Mouse (Mus musculus) forebrain, embryonic 11.5 days (tissue): ENCODE measurements around the gene Fam49a. TPM values are rescaled to one million over a fixed set of nuclear protein-coding genes. Genes with fewer than 3 reads are reported as not detected.

Experiments used
- ATAC-seq: fragments of 200-750 bp; cut with Nextera tagmentation; replicated peaks from 2 replicates; pipeline ENCODE4 v1.8.0; 2017; ENCODE audit warnings: moderate TSS enrichment; ENCODE audit not compliant: low FRiP score
- DNase-seq: peaks from one replicate; pipeline ENCODE4 v3.0.0-alpha.2; 2017; ENCODE audit warnings: low spot score
- H3K27ac ChIP-seq: fragments of 300-500 bp; sonication (generic); 2 replicates; pipeline ENCODE4 v1.5.1; 2014; ENCODE audit warnings: low read depth, low read length
- H3K27me3 ChIP-seq: fragments of 300-500 bp; sonication (generic); 2 replicates; pipeline ENCODE4 v1.6.1; 2014; ENCODE audit warnings: mild to moderate bottlenecking, low read length, mixed read lengths; ENCODE audit not compliant: control insufficient read depth, insufficient read depth
- H3K36me3 ChIP-seq: fragments of 300-500 bp; sonication (generic); 2 replicates; pipeline ENCODE4 v1.6.1; 2014; ENCODE audit warnings: mild to moderate bottlenecking, low read length, moderate library complexity, mixed read lengths; ENCODE audit not compliant: control insufficient read depth, insufficient read depth
- H3K4me1 ChIP-seq: fragments of 300-500 bp; sonication (generic); replicated peaks from 2 replicates; pipeline ENCODE4 v1.6.1; 2014; ENCODE audit warnings: low read length, mixed read lengths; ENCODE audit not compliant: control insufficient read depth, insufficient read depth
- H3K4me2 ChIP-seq: fragments of 300-500 bp; sonication (generic); 2 replicates; pipeline ENCODE4 v1.6.1; 2014; ENCODE audit warnings: low read depth, mild to moderate bottlenecking, low read length, moderate library complexity, mixed read lengths; ENCODE audit not compliant: severe bottlenecking
- H3K4me3 ChIP-seq: fragments of 300-500 bp; sonication (generic); 2 replicates; pipeline ENCODE4 v1.5.1; 2014; ENCODE audit warnings: low read depth, low read length
- H3K9ac ChIP-seq: fragments of 300-500 bp; sonication (generic); 2 replicates; pipeline ENCODE4 v1.6.1; 2014; ENCODE audit warnings: low read length
- H3K9me3 ChIP-seq: fragments of 300-500 bp; sonication (generic); 2 replicates; pipeline ENCODE4 v1.6.1; 2016; ENCODE audit warnings: low read length, mixed read lengths; ENCODE audit not compliant: control insufficient read depth
- WGBS: fragments of 180-500 bp; shearing (Covaris S2); extraction: QIAGEN DNeasy Blood & Tissue Kit; methylation state at CpG from one replicate; pipeline ENCODE4 v1.1.7; 2014; 5-methylcytosine and 5-hydroxymethylcytosine counted together
- polyA plus RNA-seq: library from polyadenylated mRNA; unstranded; fragments of >200 nt; fragmentation: Nextera tagmentation; extraction: Ambion mirVana; gene quantifications from 2 replicates; pipeline ENCODE4 v1.2.1, GENCODE M21; 2014

Gene Fam49a
- polyA plus RNA-seq, 1 experiment from 2014 or later = 10.7 TPM

DNA sequence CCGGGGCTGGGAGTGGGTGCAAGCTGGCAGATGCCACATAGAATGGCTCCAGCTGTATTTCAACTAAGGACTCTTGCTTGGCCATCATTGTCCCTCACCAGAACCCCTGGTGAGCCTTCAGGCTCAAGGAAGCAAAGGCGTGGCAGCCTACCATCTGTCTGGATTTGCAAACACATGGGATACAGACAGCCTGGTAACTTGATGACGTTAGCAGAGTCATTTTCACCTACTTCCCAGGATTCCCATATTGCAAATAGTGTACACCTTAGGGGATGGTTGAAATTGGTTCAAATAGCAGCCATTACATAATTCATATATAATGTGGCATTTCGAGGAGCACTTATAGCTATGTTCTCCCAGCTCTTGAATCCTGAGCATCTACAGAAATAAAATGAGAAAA lies 52.0 kb downstream of the Fam49a start:
- ATAC-seq (0 out of 2 replicates have a peak, but pooled peaks have one; percentile 3), DNase-seq (no peak)
- Histone ChIP-seq H3K9me3 (no peaks in the 10 kb centered on the region), H3K27me3 (no peaks in the 10 kb centered on the region), H3K9ac (no peak overlapping the region), H3K4me2 (no peak overlapping the region), H3K36me3 (no peaks in the 10 kb centered on the region), H3K27ac (no peak overlapping the region), H3K4me1 (peaks cover 6% of the 10 kb centered on the region; the same call in 1 of the 2 replicates), H3K4me3 (no peak overlapping the region)
- WGBS = 77% methylated on average over 4 of the region's 4 CpGs

DNA sequence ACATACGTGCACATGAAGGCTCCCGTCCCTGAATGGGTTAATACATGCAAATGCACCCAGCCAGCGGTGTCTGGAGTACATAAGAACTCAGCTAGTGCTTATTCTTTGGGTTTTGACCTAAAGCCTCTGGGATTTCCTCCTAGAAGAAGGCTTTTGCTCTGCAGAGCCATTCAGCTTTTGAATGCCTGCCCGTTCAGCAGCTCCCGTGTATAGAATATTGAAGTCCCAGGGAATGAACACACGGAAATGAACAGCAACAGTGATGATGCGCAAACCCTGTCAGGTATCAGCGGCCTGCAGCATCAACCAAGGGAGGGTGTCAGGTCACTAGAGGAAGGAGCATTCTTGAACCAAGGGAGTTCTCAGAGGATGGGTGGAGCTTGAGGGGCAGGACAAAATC lies 52.4 kb downstream of the Fam49a start:
- DNase-seq (no peak), ATAC-seq (0 out of 2 replicates have a peak, but pooled peaks have one; percentile 22)
- no peak overlapping the region for H3K4me2 ChIP-seq
- H3K4me1 ChIP-seq = peaks cover 6% of the 10 kb centered on the region; the same call in 1 of the 2 replicates
- H3K27ac ChIP-seq = no peak overlapping the region
- H3K36me3 ChIP-seq = no peaks in the 10 kb centered on the region
- no peak overlapping the region for H3K4me3 ChIP-seq
- H3K9ac ChIP-seq = no peak overlapping the region
- H3K27me3 ChIP-seq = no peaks in the 10 kb centered on the region
- no peaks in the 10 kb centered on the region for H3K9me3 ChIP-seq
- 44% methylated on average over 8 of the region's 8 CpGs for WGBS

DNA sequence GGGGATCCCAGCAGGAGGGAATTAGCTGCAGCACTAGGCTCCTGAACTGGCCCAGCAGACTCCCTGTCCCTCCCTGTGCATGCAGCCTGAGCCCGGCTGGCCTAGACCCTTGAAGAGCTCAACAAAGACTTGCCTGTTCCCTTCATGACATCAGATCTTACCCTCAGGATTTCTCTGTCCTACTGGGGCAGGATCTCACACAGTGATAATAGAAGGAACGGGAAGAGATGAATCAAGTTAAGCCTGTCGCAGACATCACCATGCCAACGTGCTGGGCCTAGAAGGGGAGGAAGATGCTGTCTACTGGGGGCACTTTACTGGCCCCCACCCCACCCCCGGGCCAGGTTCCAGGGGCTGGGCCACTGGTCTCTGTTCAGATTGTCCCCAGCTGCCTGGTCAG lies 53.1 kb downstream of the Fam49a start:
- DNase-seq (peak; percentile 60), ATAC-seq (peak; percentile 71)
- H3K9ac ChIP-seq = no peak overlapping the region
- no peak overlapping the region for H3K4me3 ChIP-seq
- H3K9me3 ChIP-seq = no peaks in the 10 kb centered on the region
- no peaks in the 10 kb centered on the region for H3K36me3 ChIP-seq
- H3K4me2 ChIP-seq = no peak overlapping the region
- H3K27me3 ChIP-seq = no peaks in the 10 kb centered on the region
- WGBS = 9% methylated on average over 5 of the region's 5 CpGs
- peaks cover 6% of the 10 kb centered on the region; the same call in 1 of the 2 replicates for H3K4me1 ChIP-seq
- no peak overlapping the region for H3K27ac ChIP-seq

DNA sequence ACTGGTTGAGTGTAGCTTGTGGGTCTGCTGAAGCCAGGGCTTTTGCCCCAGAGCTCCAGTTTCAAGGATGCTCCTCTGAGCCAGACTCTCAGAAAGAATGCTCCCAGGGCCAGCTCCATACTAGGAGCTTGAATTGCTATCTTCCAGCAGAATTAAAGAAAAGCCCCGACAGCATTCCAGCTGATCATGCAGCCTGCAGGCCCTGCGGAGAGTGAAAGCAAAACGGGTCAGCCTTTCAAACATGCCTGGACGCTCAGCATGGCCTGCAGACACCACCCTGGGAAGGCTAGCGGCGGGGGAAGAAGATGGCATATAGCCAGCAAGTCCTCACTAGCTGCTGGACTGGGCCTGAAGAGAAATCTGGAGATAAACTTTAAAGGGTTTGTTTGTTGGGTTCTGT lies 55.0 kb downstream of the Fam49a start:
- 61% methylated on average over 6 of the region's 6 CpGs for WGBS
- H3K9ac ChIP-seq = no peak overlapping the region

DNA sequence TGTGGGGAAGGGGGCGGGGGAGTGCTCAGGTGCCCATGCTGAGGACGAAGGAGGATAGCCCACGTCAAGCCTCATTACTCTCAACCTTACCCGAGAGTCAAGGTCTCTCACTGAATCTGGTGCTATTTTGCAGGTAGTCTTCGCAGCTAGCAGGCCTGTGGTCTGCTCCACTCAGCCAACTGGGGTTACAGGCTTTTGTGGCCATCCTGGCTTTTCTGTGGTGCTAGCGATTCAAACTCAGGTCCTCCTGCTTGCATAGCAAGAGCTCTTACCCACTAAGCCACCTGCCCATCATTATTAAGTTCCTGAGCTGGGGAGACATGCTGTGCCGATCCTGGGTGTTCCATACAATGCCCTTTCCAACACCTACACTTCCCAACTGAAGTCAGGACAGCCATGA lies 55.7 kb downstream of the Fam49a start:
- no peak overlapping the region for H3K27ac ChIP-seq
- H3K36me3 ChIP-seq = no peaks in the 10 kb centered on the region
- H3K4me2 ChIP-seq = no peak overlapping the region
- H3K9me3 ChIP-seq = no peaks in the 10 kb centered on the region
- H3K4me1 ChIP-seq = peaks cover 6% of the 10 kb centered on the region; the same call in 1 of the 2 replicates
- DNase-seq = peak; percentile 46
- WGBS = 72% methylated on average over 7 of the region's 7 CpGs
- no peak for ATAC-seq
- no peaks in the 10 kb centered on the region for H3K27me3 ChIP-seq
- no peak overlapping the region for H3K9ac ChIP-seq
- H3K4me3 ChIP-seq = no peak overlapping the region

More for the DNA sequence above, 55.0 kb downstream of the Fam49a start:
- H3K4me3 ChIP-seq = no peak overlapping the region
- H3K36me3 ChIP-seq = no peaks in the 10 kb centered on the region
- peaks cover 6% of the 10 kb centered on the region; the same call in 1 of the 2 replicates for H3K4me1 ChIP-seq
- ATAC-seq (no peak), DNase-seq (no peak)
- H3K9me3 ChIP-seq = no peaks in the 10 kb centered on the region
- H3K4me2 ChIP-seq = no peak overlapping the region
- no peaks in the 10 kb centered on the region for H3K27me3 ChIP-seq
- H3K27ac ChIP-seq = no peak overlapping the region

DNA sequence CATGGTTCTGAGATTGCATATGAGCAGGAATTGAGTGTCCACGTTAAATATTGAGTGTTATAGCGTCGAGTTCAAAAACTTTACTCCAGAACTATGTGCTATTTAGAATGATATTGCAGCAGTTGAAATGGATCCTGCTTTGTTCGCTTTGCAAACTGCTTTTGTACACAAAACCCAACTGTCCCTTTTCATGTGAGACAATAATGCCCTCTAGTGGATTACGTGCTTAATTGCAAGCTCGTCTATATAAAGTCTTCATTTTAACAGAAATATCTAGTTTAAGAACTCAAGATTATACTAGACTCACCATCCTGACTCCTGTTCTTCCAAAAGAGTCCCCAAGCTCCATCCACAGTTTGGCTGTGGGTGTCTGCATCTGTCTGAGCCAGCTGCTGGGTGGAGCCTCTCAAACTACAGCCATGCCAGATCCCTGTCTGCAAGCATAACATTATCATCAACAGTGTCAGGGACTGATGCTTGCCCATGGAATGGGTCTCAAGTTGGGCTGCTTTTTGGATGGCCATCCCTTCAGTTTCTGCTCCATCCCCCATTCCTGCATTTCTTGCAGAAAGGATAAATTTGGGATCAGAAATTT lies 56.3 kb downstream of the Fam49a start:
- Histone ChIP-seq H3K27ac (no peak overlapping the region), H3K36me3 (no peaks in the 10 kb centered on the region), H3K4me1 (peaks cover 6% of the 10 kb centered on the region; the same call in 1 of the 2 replicates), H3K27me3 (no peaks in the 10 kb centered on the region), H3K9ac (no peak overlapping the region), H3K4me2 (no peak overlapping the region), H3K9me3 (no peaks in the 10 kb centered on the region), H3K4me3 (no peak overlapping the region)
- 7% methylated on average over 6 of the region's 6 CpGs for WGBS
- ATAC-seq = 0 out of 2 replicates have a peak, but pooled peaks have one; percentile 19
- DNase-seq = peak; percentile 39

DNA sequence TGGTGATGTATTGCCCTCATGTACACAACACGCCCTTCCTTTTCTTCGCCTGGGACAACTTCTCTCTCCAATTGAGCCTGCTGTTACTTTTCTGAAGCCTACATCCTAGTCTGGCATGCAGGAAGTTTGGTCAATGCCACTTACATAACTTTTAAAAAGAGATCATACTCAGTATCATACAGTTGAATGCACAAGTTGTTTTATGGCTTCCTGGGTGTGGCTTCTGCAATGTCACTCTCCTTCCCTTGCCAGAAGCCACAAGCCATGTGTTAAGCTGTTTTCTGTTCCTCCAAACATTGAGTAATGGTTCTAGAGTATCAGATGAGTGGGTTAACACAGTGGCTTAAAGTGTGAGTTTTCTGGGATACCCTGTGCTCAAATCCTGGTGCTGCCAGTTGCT lies 58.8 kb downstream of the Fam49a start:
- H3K4me2 ChIP-seq = no peak overlapping the region
- H3K9ac ChIP-seq = no peak overlapping the region
- no peak for DNase-seq
- no peak for ATAC-seq
- H3K4me1 ChIP-seq = no peaks in the 10 kb centered on the region
- no peak overlapping the region for H3K4me3 ChIP-seq
- no peak overlapping the region for H3K27ac ChIP-seq
- no peaks in the 10 kb centered on the region for H3K27me3 ChIP-seq
- WGBS = 90% methylated on average over 2 of the region's 2 CpGs
- H3K36me3 ChIP-seq = no peaks in the 10 kb centered on the region
- no peaks in the 10 kb centered on the region for H3K9me3 ChIP-seq

DNA sequence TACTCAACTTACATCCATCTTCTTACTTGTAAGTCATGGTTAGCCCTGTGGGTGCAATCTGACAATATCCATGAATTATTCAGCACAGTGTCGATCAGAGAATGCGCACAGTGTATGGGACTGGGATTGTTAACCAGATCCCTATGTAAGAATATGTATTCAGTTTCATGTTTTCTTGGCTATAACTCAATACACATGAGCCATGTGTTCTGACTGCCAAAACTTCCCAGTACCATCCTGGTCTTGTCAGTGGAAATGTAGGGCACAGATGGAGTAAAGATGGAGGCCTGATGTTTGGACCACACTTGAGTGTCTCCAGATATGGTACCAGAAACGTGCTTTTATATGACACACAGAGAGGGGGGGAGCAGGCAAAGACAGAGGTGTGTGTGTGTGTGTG lies 59.2 kb downstream of the Fam49a start:
- 89% methylated on average over 3 of the region's 3 CpGs for WGBS
- H3K27me3 ChIP-seq = no peaks in the 10 kb centered on the region
- no peaks in the 10 kb centered on the region for H3K36me3 ChIP-seq
- DNase-seq (peak; percentile 6), ATAC-seq (no peak)
- H3K4me3 ChIP-seq = no peak overlapping the region
- no peak overlapping the region for H3K27ac ChIP-seq
- no peak overlapping the region for H3K4me2 ChIP-seq
- H3K4me1 ChIP-seq = no peaks in the 10 kb centered on the region
- H3K9ac ChIP-seq = no peak overlapping the region
- no peaks in the 10 kb centered on the region for H3K9me3 ChIP-seq

DNA sequence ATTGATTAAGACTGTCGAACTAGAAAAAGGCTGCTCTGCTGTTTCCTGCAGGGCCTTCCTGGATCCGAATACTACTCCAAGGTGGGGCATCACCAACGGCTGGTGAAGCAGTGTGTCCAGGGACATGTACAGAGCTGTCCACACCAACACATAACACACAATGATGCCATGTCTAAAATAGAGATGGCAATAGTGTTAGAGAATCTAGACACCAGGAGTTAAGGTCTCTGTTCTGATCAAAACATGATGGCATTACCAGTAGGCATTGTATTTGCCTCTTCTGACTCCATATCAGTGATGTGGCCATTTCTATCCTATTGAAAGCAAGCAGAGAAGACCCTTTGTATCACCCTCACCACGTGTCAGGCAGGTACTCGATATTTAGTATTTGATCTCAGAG lies 61.1 kb downstream of the Fam49a start:
- H3K27ac ChIP-seq = no peak overlapping the region
- H3K27me3 ChIP-seq = no peaks in the 10 kb centered on the region
- H3K4me3 ChIP-seq = no peak overlapping the region
- H3K36me3 ChIP-seq = no peaks in the 10 kb centered on the region
- 86% methylated on average over 5 of the region's 5 CpGs for WGBS
- H3K9ac ChIP-seq = no peak overlapping the region
- no peak for ATAC-seq
- no peak for DNase-seq
- no peak overlapping the region for H3K4me2 ChIP-seq
- no peaks in the 10 kb centered on the region for H3K9me3 ChIP-seq
- H3K4me1 ChIP-seq = no peaks in the 10 kb centered on the region
